Mouse (Mus musculus) mammary gland, adult 2 months (tissue): Measurements from ENCODE around the gene Olfr350. TPM values are rescaled to one million over a fixed set of nuclear protein-coding genes. Genes with fewer than 3 reads are reported as not detected.

Experiments
- polyA plus RNA-seq: library from polyadenylated mRNA; depleted of rRNA; stranded (reverse); fragments of >200 nt; gene quantifications from 2 replicates; pipeline ENCODE4 v1.2.3, GENCODE M21; 2012; ENCODE audit warnings: low replicate concordance; rRNA removed

Gene Olfr350
- not detected in 2 replicates for polyA plus RNA-seq

DNA sequence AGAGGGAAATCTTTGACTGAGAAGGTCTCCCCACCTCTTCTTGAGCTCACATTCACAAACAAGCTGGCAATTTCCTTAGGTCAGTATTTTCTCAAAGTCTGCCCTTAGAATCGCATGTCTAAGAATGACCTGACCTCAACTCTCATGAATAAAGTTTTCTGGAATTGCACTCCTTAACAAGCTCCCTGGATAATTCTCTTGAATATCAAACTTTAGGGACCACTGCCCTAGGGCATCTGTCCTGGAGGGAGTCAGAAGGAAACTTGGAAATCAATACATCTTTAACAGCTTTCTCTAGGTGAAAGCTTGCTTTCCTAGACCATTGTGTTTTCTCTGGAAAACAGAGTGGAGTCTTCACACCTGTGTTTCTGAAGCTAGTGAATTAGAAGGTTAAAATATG, at the start of gene Olfr350:
Gene Olfr350 (plus strand): TSS at position 301 of the 400 bp plus-strand sequence.

DNA sequence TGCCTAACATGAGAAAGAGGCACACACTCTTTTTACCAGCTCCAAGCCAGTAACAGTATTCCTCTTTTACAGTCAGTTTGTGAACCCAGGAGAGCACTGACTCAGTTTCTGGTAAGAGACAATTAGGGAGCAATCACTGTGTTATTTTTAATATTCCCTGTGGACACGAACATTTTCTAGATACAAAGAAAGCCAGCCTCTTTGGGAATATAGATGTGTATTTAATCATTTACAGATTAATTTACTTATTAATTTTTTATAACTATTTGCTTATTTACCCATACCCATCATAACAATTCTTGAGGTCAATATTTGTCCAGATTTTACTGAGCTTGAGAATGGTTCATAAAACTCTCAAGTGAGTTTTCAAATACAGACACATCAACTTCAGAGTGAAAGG, 29.2 kb upstream of the Olfr350 start, which contains the start of gene Olfr3:
Gene Olfr3 (minus strand): TSS at position 101 of the 400 bp plus-strand sequence.

DNA sequence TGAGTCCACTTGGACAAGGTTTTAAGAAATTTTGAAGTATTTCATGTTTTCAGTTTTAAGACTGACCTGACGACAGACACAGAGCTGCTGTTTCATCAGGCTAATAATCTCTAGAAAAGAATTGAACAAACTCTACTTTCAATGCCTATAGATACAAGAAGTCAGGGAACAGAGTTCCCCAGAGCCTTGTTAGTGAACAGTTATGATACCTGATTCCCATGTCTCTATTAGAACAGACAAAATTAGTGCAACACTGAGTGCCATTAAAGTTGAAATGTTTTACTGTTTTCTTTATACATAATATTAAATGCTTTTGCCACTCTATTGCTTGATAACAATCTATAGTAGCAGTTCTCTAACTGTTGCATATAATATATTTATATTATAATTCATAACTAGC, 16.4 kb downstream of the Olfr350 start, which contains the start of gene Olfr351:
Gene Olfr351 (minus strand): TSS at position 101 of the 400 bp plus-strand sequence.

DNA sequence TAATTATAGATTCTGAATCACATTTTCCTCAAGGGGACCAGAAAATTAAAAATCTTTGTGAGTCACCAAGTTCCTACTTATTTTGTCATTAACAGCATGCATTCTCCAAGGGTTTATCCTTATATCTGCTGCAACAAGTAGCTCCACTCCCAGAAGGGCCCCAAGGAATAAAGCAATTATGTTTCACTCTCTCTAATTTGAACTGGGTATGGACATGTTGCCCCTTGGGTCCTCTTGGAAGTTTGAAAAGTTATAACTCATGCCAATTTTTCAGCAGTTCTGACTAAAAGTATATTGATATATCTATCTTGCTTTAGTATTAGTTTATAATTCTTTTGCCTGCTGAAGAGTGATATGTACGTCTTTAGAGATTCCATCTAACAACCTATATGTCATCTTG, 22.1 kb downstream of the Olfr350 start, which contains the start of gene Olfr352:
Gene Olfr352 (plus strand): TSS at position 301 of the 400 bp plus-strand sequence.

DNA sequence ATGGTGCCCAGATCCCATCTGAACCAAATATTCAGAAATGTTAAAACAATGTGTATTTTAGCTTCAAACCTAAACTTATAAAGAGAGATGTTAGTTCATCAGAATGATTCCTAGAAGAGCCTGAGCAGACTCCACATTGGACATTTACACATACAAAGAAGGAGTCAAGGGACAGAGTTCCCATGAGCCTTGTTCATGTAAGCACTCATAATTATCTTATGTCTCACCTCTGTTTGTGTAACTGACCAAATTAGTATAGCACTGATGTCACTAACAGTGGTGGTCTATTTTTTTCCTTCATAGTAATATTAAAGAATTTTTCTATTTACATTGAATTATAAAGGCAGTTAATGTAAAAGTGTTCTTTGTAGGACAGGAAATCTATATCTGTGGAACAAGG, 46.7 kb downstream of the Olfr350 start, which contains the start of gene Olfr353:
Gene Olfr353 (minus strand): TSS at position 101 of the 400 bp plus-strand sequence.

Other genes with a start within 250 kb of the Olfr350 start
- not detected in 2 replicates for gene Olfr345, start 206.3 kb upstream of the Olfr350 start, polyA plus RNA-seq
- not detected in 2 replicates for gene Olfr346, start 160.5 kb upstream of the Olfr350 start, polyA plus RNA-seq
- not detected in 2 replicates for gene Olfr347, start 114.4 kb upstream of the Olfr350 start, polyA plus RNA-seq
- not detected in 2 replicates for gene Olfr348, start 62.0 kb upstream of the Olfr350 start, polyA plus RNA-seq
- not detected in 2 replicates for gene Olfr50, start 55.8 kb upstream of the Olfr350 start, polyA plus RNA-seq
- not detected in 2 replicates for gene Olfr3, start 29.3 kb upstream of the Olfr350 start, polyA plus RNA-seq
- not detected in 2 replicates for gene Olfr351, start 16.4 kb downstream of the Olfr350 start, polyA plus RNA-seq
- not detected in 2 replicates for gene Olfr352, start 22.1 kb downstream of the Olfr350 start, polyA plus RNA-seq
- gene Olfr353, start 46.6 kb downstream of the Olfr350 start, polyA plus RNA-seq: not detected in 2 replicates
- gene Olfr354, start 59.4 kb downstream of the Olfr350 start, polyA plus RNA-seq: not detected in 2 replicates
- gene Olfr355, start 82.6 kb downstream of the Olfr350 start, polyA plus RNA-seq: not detected in 2 replicates
- not detected in 2 replicates for gene Olfr356, start 90.8 kb downstream of the Olfr350 start, polyA plus RNA-seq
- gene Olfr357, start 147.5 kb downstream of the Olfr350 start, polyA plus RNA-seq: not detected in 2 replicates
- not detected in 2 replicates for gene Olfr358, start 163.0 kb downstream of the Olfr350 start, polyA plus RNA-seq
- gene Olfr360, start 219.4 kb downstream of the Olfr350 start, polyA plus RNA-seq: not detected in 2 replicates
- not detected in 2 replicates for gene Olfr361, start 243.0 kb downstream of the Olfr350 start, polyA plus RNA-seq